Mouse (Mus musculus) frontal cortex, adult 2 months (tissue): ENCODE results near the gene Pde1c. TPM values are rescaled to one million over a fixed set of nuclear protein-coding genes. Genes with fewer than 3 reads are reported as not detected.

Source experiments
- DNase-seq, 2 experiments: peaks; one replicate each; pipeline ENCODE4 v3.0.0; 2022; ENCODE audit warnings: low spot score in 1 of 2; ENCODE audit errors: extremely low spot score in 1 of 2
- polyA plus RNA-seq: library from polyadenylated mRNA; depleted of rRNA; stranded (reverse); fragments of >200 nt; gene quantifications from 2 replicates; pipeline ENCODE4 v1.2.3, GENCODE M21; 2012

The Pde1c gene
- polyA plus RNA-seq, 1 experiment = 8.3 TPM

DNA sequence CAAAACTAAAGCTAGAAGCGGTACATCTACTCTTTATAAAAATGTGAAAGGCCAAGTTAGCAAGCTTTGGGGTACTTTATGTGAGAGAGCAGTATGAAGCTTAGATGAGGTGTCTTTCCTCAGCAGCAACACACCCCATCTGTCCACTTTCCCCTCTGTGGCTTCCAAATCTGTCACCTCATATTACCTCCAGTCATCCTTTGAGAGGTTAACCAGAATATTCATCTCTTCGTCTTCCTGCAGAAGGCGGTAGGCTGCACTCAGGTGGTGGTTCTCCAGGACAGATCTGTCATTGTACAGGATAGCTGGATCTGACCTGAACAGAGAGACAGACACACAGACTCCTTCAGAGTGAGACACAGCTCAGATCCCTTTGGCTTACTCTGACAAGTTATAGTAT, 412.1 kb downstream of the Pde1c start:
- no peak for DNase-seq

GRCm38 (mm10) chr6:56130493-56131159, 438.3 kb downstream of the Pde1c start:
- peak in 1 of 2 experiments; percentile 18 for DNase-seq

DNA sequence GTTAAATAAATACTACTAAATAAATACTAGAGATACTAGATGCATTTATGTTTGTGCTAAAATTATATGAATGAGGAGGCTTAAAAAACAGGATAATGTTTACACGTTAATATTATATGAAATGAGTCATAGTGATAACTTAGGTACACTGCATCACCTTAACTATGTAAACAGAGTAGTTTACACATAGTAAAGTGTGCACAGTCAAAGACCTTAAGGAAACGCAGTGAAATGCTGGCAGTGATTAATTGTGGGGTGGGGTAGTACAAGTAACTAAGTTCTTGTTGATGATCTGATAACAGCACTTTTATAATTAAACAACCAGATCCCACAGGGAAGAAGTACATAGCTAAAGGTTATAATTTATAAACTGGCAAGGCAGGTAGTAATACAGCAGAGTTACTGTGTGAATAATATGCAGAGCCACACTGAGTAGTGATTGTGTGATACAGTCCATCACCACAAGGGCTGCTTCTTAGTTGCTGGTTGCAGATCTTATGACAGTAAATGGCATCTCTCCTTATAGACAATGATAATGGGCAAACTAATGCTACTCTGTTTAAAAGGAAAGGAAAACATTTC, 469.3 kb downstream of the Pde1c start:
- DNase-seq = no peak

GRCm38 (mm10) chr6:56098427-56098826, 470.5 kb downstream of the Pde1c start:
- no peak for DNase-seq

DNA sequence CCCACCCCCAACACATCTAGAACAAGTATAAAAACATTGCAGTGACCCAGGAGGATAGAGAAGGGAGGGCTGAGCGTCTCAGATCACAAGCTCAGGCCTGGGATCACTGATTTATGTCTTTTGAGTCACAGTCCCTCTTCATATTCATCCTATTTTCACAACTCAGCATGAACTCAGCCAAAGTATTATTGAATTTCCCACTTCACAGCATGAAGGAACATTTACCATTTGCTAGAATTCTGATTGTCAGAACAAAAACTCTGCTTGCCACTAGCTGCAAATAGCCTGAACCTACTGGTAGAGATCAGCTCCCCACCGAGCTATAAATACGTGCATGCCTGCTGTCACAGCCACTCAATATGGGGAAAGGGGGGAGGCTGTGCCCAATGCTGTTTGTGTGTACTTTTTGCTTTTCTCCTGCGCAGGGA, 492.5 kb downstream of the Pde1c start:
- no peak for DNase-seq

- no peak for DNase-seq
Observed at GRCm38 (mm10) chr6:56068516-56068915, 500.4 kb downstream of the Pde1c start.

- peak in 1 of 2 experiments; percentile 63 for DNase-seq
Observed at GRCm38 (mm10) chr6:56066632-56067282, 502.1 kb downstream of the Pde1c start.

DNA sequence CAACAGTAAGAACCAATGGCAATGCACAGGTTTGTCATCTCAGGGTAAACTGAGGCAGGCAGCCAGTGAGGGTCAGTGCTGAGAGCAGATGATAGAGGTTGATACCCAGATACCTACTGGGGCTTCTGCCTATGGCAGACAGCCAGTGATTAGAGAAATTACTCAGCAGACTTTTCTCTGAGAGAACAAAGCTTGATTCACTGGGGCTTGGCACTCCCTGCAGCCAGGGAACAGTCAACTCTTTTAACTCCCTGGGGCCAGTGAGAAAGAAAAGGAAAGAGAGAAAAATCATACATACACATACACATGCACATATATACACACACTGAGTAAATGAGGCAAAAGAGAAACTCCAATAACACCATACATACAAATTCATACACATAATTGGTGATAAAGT, 505.2 kb downstream of the Pde1c start:
- DNase-seq = no peak

DNA sequence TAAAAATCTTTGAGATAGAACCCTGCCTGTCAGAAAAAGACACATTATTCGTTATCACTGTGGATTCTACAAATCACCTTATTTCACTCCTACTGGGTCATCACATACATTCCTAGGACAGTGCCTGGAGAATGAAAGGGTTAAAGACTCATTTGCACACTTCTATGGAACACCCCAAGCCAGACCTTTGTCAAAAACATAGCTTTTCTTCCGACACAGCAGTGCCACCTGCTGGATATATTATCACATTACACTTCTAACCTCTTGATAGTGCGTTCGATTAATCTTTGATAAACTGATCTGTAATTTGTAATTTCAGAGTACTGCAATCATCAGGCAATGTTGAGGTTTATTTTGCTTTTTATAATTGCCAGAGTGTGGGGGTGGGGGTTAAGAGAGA, 519.8 kb downstream of the Pde1c start:
- DNase-seq = peak in 1 of 2 experiments; percentile 76

DNA sequence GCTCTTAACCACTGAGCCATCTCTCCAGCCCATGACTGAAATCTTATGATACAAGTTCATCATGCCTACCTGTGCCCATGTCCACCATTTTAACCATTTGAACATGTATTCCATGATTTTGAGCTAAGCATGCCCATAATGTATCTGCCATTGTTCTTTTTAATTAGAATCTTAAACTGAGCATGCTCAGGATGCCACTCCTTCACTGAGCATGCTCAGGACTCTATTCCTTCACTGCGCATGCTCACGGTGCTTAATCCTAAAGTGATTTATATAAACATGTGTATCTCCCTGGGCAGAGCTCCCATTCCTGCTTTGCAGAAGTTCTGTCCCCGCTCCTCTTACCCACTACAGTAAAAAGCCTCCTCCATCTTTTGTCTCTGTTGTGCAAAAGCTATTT, 520.3 kb downstream of the Pde1c start:
- no peak for DNase-seq

- DNase-seq = no peak
Observed at GRCm38 (mm10) chr6:56044716-56045115, 524.2 kb downstream of the Pde1c start.

- DNase-seq = no peak
Observed at GRCm38 (mm10) chr6:56044270-56044669, 524.6 kb downstream of the Pde1c start.

DNA sequence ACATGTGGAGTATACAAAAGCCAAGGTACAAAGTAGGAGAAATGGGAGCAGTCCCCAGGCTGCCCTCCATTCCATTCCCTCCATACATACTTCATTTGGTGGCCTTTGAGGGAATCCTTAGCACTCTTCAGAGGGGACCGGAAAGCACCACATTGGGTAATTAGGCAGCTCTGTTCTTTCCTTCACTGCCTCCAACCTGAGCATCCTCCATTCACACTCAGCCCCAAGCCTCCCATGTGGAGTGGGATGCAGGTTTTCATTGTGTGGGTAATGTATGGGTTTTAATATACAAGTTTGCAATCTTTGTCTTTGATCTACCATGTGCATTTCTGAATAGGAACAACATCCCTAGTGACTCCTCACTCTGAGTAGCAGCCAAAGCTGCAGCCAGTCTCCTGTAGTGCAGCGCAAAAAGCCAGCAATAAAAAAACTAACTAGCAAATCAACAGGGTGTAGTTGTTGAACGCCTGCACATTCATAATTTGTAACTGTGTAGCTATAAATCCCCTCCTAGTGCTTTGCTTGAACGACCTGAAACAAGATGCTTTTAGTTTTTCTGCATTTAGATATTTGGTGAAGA, 529.3 kb downstream of the Pde1c start:
- no peak for DNase-seq

- no peak for DNase-seq
Observed at GRCm38 (mm10) chr6:56035054-56035453, 533.8 kb downstream of the Pde1c start.

- no peak for DNase-seq
Observed at GRCm38 (mm10) chr6:56032231-56032630, 536.7 kb downstream of the Pde1c start.

DNA sequence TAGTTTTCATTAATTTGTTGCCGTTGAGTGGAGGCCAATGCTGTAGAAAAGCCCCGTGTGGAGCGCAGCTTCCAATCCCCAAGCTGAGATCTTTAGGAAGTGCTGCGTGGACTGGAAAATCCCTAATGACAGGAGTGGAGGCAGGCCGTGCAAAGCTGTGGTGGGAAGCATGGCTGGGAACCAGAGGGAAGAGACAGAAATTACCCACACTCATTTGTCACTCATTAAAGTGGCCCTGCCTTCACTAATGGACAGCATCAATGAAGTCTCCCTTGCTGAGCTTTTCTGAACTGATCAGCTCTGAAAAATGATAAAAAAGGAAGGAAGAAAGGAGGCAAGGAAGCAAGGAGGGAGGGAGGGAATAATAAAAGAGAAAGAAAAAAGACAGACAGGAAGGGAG, 538.9 kb downstream of the Pde1c start:
- DNase-seq = no peak

DNA sequence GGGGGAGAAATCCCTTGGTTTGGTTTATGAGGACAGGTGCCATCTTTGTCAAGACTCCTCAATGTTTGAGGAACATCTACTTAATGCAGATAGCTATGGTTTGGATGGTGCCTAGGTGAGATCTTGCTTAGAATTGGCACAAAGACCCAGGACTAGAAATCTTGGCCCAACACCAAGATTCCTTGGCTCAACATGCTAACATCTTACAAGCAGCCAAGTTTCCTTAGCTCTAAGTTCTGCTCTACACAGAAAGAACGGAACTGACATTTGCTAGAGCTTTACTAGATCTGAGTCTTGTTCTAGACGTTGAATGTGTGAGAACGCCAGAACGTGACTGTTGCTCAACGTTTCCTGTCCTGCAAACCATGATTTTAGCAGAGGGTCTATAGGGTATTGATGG, 540.9 kb downstream of the Pde1c start:
- peak in 1 of 2 experiments; percentile 48 for DNase-seq

DNA sequence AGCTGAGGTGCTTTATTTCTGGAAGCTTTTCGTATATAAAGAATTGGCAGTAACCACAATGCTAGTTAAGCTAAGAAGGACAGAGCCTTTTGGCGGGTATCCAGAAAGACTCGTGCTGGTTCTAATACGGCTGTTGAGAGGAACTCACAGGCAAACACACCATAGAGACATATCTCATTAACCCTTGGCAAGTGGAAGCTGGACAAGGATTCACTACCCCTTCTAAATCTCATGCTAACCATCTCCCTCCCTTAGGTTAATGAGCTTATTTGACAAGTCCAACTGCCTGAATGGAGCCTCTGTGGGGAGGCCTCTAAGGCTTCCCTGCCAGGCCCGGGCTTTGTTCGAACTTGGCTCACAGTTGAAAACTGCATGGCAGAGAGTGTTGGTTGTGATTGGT, 541.6 kb downstream of the Pde1c start:
- DNase-seq = no peak

GRCm38 (mm10) chr6:56025533-56025932, 543.4 kb downstream of the Pde1c start:
- no peak for DNase-seq
